Mouse (Mus musculus) left cerebral cortex, adult 18-20 months (tissue): ENCODE measurements around the gene Snx11. TPM values are rescaled to one million over a fixed set of nuclear protein-coding genes. Genes with fewer than 3 reads are reported as not detected.
"Not testable (repeated sequence)": the region's sequence is repeated elsewhere in the genome, so short reads cannot be mapped to it uniquely, and the experiment has no call there.

ENCODE experiments used
- DNase-seq, 2 experiments: peaks; one replicate each; pipeline ENCODE4 v3.0.0; 2021 to 2022; ENCODE audit warnings: low spot score in 2 of 2, mixed read lengths in 1 of 2
- total RNA-seq, 2 experiments: library from RNA; stranded (reverse); gene quantifications; 2 replicates each; pipeline ENCODE4 v1.2.3; 2021

Snx11 gene
- total RNA-seq, 2 experiments from 2014 or later: 48.8 to 48.9 TPM

- DNase-seq: no peak
These were observed 22.2 kb upstream of the Snx11 start for GRCm38 (mm10) chr11:96799511-96799910.

GRCm38 (mm10) chr11:96796586-96796985, 19.2 kb upstream of the Snx11 start:
- DNase-seq: no peak

GRCm38 (mm10) chr11:96796081-96796480, 18.7 kb upstream of the Snx11 start:
- DNase-seq: no peak

DNA sequence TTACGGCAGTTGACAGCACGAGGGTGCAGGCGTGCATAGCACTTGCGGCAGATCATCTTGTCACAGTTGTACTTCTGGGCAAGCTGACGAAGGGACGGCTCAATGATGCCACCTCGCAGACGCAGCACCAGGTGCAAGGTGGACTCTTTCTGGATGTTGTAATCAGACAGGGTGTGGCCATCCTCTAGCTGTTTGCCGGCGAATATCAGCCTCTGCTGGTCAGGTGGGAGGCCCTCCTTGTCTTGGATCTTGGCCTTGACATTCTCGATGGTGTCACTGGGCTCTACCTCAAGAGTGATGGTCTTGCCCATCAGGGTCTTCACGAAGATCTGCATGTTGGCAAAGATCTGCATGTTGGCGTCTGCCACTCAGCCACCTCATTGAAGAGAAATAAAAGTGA, 18.1 kb upstream of the Snx11 start:
- no peak for DNase-seq

DNA sequence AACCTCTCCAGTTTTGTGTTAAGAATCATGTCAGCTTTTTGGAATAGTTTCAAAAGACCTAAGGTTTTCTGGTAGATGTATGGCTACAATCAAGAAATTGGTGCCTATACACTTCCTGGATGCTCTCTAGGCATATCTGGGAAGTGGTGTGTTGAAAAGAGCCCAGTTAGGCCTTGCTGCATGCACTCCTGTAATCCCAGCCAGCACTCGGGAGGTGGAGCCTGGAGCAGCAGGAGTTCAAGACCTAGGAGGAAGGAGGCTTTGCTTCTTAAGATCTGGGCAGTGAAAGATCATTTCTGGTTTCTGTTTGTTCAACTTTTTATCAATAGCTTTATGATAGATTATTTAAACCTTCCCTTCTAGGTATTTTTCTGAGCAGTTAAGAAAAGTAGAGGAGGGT, 13.3 kb upstream of the Snx11 start:
- no peak for DNase-seq

DNA sequence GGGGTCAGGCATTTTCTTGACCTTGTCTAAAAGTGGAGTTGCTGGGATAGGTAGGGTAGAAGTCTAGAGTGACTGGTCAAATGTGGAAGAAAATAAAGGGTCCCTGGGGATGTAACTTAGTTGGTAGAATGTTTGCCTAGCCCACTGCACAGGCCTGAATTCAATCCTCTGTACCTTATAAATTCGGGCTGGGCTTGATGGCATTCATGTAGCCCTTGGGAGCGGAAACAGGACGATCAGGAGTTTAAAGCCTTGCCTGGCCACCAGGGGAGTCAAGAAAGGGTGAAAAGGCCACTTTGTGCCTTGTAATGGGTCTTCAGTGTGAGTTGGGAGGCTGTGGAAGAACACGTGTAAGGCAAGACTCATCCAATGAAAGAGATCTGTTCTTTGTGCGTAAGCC, 12.6 kb upstream of the Snx11 start:
- DNase-seq: no peak

DNA sequence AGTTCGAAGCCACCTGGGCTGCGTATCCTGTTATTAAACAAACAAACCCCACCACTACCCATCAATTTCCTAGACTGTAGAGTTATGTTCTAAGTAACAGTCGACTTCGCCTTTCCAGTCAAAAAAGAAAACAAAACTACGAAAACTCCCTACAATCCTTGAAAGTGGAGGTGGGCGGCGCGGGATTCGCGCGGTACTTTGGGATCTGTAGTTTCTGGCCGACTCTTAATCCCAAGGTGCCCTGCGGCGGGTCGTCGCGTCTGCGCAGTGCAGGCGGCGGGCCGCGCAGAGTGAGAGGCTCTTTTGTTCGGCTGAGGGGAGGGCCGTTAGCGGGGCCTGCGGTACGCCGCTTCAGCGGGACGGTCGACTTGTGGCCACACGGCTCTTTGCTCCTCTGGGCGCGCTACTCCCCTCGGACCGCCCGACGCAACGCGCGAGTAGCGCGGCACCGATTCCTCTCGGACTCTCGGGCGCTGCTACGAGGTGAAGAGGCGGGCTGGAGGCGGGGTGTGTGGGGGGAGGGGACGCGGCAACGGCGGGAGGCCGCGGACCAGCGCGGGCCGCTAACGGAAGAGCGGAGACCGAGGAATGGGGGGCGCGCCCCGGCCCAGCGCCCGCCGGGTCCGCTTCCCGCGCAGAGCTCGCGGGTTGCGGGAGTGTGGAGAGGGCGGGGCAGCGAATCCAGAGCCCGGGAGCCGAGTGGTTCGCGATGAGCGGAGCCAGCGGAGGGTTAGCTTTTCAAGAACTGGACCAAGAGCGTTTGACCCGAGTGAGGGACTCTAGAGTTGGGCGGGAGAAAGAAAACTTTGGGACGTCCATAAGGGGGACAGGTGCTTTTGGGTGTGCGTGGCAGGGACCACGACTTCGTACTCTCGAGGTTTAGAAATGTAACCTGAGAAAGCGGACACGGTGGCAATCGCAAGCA, 11.8 kb upstream of the Snx11 start, which contains the start of gene Cbx1:
Gene Cbx1 (plus strand): TSS at position 257 of the 925 bp plus-strand sequence.
- peak; percentile 89 to 92 for DNase-seq

DNA sequence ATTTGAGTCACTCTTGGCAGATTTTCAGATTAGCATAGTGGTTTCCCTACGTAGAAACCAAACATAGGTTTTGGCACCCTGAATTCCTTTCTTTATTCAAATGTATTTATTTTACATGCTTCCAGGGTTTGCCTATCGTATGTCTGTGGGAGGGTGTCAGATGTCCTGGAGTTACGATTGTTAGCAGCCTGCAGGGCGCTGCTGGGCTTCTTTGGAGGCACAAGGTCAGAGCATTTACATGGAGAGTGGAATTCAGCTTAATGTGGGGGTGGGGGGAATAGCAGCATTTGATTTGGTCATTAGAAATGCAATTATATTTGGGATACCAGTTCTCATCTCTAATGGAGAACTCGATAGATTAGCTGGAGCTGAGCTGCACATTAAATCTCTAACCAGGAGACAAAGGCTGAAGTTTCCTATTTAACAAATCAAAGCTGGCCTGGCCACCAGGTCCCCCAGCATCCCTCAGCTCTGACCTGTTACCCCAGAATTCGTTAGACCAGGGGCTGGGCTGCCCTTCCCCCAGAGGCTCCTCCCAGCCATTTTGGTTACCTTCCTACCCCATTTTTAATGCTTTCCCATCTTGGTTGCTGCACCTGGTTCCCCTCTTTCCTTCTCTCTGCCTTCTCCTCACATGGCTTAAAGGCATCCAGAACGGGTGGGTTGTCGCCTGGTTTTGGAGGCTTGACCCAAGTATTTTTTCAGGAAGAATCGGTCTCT, 9.5 kb upstream of the Snx11 start:
- no peak for DNase-seq

GRCm38 (mm10) chr11:96784847-96785246, 7.5 kb upstream of the Snx11 start:
- peak; percentile 44 to 78 for DNase-seq

- DNase-seq: no peak
These were observed 4.1 kb upstream of the Snx11 start for GRCm38 (mm10) chr11:96781425-96781824.

DNA sequence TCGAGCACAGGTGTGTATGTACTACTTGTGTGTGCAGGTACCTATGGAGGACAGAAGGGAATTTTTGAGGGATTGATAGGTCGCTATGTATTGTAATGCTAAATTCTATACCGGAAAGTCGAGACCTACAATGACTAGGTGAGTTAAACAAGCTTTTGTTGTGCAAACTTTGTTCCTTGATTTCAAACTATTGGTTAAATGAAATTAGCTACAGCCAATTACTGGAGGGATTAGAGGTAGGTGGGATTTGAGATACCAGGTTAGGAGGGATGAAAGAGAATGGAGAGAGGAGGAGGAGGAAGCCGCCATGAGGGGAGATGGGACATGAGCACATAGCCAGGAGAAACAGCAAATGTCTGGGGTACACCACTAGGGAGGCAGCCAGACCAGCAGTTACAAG, 2.9 kb upstream of the Snx11 start:
- no peak for DNase-seq

- not testable (repeated sequence) for DNase-seq
These were observed 785 bp upstream of the Snx11 start for GRCm38 (mm10) chr11:96778061-96778627.

DNA sequence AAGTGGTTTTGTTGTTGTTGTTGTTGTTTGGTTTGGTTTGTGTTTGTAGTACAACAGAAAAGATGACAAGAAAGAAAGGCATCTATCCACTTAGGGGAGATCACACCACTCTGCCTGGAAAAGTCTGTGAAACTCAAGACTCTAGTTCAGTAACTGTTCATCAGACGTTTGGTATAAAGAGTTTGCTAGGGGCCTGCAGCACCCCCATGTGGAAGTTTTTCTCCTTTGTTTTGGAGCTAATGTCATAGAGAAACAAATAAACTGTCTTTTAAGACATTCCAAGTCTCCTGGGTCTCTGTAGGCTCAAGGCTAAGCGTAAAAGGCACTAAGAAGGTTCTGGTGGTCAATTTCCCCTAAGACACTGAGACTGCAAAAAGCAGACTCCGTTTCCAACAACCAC, 1.3 kb downstream of the Snx11 start:
- DNase-seq: no peak

GRCm38 (mm10) chr11:96775665-96776064, 1.7 kb downstream of the Snx11 start:
- DNase-seq: no peak

GRCm38 (mm10) chr11:96775063-96775462, 2.3 kb downstream of the Snx11 start:
- no peak for DNase-seq

GRCm38 (mm10) chr11:96774536-96774935, 2.8 kb downstream of the Snx11 start:
- no peak for DNase-seq

DNA sequence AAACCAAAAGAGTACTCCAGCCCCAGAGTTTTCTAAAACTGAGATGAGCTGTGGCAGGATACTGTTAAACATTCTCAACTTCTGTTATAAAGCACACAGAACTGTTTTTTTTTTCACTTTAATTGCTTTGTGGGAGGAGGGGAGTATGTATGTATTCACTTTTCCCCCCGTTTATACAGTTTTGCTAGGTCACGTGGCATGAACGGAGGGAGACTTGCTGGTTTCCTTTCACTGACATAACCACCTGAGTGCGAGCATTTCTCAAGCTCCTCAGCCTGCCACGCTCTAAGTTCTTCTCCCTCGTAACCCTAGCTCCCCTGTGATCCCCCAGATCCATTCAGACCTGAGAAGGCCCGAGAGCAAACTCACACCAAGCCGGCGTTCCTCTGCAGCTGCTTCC, 4.9 kb downstream of the Snx11 start:
- DNase-seq: no peak

GRCm38 (mm10) chr11:96771274-96771975, 5.9 kb downstream of the Snx11 start:
- no peak for DNase-seq

- no peak for DNase-seq
These were observed 9.1 kb downstream of the Snx11 start for GRCm38 (mm10) chr11:96768240-96768639.

- DNase-seq: no peak
These were observed 10.3 kb downstream of the Snx11 start for GRCm38 (mm10) chr11:96767096-96767495.

GRCm38 (mm10) chr11:96766555-96766954, 10.8 kb downstream of the Snx11 start:
- DNase-seq: peak; percentile 45 to 56
